Mouse (Mus musculus) cerebellum, postnatal 14 days (tissue): ENCODE data around the gene Slc25a34.

Experiments
- DNase-seq, 2 experiments: peaks; one replicate each; pipeline ENCODE4 v3.0.0; 2021; ENCODE audit warnings: mixed read lengths in 2 of 2

The Slc25a34 gene

DNA sequence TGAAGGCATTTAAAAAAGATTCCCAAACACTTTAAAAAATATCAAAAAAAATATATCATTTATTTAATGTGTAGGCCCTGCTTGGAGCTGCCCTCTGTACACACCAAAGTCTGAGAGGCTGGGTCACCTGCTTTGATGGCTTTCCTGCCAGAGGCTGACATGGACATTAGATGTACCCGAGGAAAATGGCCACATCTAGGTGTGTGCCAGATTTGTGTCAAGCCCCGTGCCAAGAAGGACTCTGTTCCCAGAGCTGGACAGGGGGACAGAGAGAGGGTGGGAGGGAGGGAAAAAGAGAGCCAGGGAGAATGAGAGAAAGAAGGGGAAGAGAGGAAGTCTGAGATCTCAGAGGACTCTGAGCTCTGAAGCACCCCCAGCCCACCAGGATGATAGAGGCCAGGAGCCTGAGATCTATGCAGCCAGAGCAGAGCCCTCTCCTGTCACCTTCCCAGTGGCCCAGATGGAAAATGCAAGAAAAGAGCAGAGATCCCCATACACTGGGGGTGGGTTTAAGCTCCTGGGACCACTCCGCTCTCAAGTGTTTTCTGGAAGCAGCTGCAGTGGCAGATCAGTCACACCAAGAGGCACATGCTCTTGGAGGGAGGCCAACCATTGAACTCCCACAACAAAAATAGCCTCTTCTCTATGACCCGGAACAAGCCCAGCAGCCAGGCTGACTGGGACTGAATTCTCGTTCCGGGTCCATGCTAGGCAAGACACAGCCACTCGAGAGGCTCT, 19.7 kb upstream of the Slc25a34 start:
- peak; percentile 80 to 81 for DNase-seq

GRCm38 (mm10) chr4:141641961-141642811, 18.6 kb upstream of the Slc25a34 start:
- peak in 1 of 2 experiments; percentile 29 for DNase-seq

- DNase-seq: peak in 1 of 2 experiments; percentile 49
Measured at GRCm38 (mm10) chr4:141641353-141641771, 17.7 kb upstream of the Slc25a34 start.

- DNase-seq: no peak
Measured at GRCm38 (mm10) chr4:141639474-141639873, 15.9 kb upstream of the Slc25a34 start.

DNA sequence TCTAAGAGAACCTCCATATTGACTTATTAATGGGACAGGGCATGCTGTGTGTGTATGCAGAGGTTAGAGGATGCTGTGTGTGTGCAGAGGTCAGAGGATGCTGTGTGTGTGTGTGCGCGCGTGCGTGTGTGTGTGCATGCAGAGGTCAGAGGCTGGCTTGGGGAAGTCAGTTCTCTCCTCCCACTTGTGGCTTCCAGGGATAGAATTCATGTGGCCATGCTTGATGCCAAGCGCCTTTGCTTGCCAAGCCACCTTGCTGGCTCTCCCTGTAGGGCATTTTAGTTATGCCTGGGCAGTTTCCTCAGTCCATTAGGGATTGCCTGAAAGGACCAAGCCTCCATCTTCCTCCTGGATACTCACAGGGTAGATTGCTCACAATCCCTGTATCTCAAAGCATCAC, 13.1 kb upstream of the Slc25a34 start:
- peak in 1 of 2 experiments; percentile 54 for DNase-seq

GRCm38 (mm10) chr4:141635991-141636390, 12.4 kb upstream of the Slc25a34 start:
- DNase-seq: no peak

GRCm38 (mm10) chr4:141632111-141632873, 8.7 kb upstream of the Slc25a34 start:
- DNase-seq: peak in 1 of 2 experiments; percentile 33

GRCm38 (mm10) chr4:141631250-141631649, 7.6 kb upstream of the Slc25a34 start:
- no peak for DNase-seq

DNA sequence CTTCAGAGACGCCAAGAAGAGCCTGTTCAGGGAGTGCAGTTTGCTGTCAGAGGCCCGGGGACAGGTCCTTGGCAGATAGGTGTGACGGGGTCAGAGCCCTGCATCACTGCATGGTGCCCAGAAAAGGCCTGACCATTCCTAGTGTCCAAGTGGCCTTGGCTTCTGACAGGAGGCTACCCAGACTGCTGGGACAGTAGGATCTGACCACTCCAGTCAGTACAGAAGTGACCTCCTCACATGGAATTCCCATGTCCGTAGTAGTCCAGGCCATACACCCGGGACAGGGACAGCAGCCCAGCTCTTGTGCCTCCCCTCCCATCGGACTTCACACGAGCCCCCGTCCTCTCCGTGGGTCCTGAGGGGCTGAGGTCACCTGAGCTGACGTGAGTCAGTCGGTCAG, 6.4 kb upstream of the Slc25a34 start:
- DNase-seq: no peak

GRCm38 (mm10) chr4:141628661-141629060, 5.0 kb upstream of the Slc25a34 start:
- DNase-seq: no peak

GRCm38 (mm10) chr4:141627502-141627901, 3.9 kb upstream of the Slc25a34 start:
- DNase-seq: no peak

- no peak for DNase-seq
Measured at GRCm38 (mm10) chr4:141625774-141626550, 2.3 kb upstream of the Slc25a34 start.

DNA sequence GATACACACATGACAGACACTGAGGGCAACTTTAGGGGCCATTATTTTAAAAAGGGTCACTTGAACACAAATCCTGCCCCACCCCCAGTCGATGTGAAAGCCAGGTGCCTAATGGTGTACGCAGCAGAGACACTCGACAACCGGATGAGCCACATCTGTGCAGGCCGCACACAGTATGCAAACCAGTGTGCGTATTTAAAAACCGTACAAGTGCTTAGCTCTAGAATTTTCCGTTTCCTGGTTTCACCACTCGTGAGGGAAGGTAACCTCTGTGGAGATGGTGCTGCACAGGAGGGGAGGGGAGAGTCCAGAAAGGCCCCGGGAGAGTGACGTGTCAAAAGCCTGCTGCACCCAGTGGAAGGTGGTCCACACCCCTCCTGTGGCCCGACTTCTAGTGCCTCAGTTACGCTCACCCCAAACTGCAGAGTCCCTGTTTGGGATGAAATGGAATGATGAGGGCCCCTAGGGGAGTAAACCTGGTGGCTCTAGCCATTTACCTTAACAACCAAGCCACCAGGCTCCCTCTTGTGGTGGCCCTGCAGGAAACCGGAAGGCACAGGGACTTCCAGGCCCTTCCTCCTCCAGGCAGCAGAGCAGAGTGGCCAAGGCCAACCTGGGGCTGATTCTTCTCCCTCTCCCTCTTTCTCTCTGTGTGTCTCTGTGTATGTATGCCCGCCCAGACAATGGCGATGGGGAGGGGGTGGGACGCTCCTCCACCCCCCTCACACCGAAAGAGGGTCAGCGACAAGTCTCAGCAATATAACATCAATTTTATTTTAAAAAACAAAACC, 1.6 kb upstream of the Slc25a34 start:
- peak in 1 of 2 experiments; percentile 37 for DNase-seq

- no peak for DNase-seq
Measured at GRCm38 (mm10) chr4:141624134-141624533, 513 bp upstream of the Slc25a34 start.

GRCm38 (mm10) chr4:141623037-141623436, 584 bp downstream of the Slc25a34 start:
- no peak for DNase-seq

DNA sequence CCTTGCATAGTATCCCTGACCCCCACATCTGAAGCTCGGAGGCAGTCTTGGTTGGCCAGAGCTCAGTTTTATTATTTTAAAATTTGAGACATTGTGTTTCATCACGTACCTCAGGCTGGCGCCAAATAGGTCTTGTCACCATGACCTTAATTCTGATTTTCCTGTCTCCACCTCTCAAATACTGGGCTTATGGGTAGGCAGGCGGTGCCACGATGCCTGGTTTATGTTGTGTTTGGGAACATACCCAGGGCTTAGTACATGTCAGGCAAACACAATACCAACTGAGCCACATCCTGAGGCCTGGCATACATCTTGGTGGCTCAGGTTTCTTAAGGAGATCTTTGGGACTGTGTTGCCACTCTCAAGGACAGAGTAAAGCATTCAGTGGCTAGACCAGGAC, 1.0 kb downstream of the Slc25a34 start:
- DNase-seq: no peak

- no peak for DNase-seq
Measured at GRCm38 (mm10) chr4:141622091-141622490, 1.5 kb downstream of the Slc25a34 start.

DNA sequence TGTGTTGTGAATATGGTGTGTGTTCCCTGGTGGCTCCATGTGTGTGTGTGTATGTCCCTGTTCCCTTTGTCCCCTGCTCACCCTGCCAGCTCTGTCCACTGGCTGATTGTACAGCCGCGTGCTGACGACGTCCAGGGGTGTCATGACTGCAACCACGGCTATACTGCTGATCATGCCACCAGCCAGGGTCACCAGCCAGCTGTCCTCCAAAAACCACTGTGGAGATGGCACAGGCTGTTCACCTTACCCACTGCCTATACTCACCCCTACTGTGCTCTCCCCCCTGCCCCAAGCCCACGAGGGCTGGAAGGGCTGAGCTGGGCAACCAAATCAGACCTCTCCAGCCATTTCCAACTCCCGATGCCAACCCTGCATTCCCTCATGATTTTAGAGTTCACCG, 2.3 kb downstream of the Slc25a34 start:
- no peak for DNase-seq

- no peak for DNase-seq
Measured at GRCm38 (mm10) chr4:141619299-141619883, 4.2 kb downstream of the Slc25a34 start.

GRCm38 (mm10) chr4:141618565-141619243, 4.9 kb downstream of the Slc25a34 start, which contains the start of gene Tmem82:
TSS of gene Tmem82 (minus strand) at chr4:141618633.
- peak; percentile 79 to 80 for DNase-seq
